Mouse (Mus musculus) frontal cortex, postnatal 10 days (tissue): Measurements from ENCODE around the gene Zc3hav1.
A peak's percentile ranks its signal among the peaks of the same experiment; 100 is the strongest.

ENCODE experiments used
- DNase-seq, 2 experiments: peaks; one replicate each; pipeline ENCODE4 v3.0.0; 2022; ENCODE audit warnings: low spot score in 2 of 2, mixed read lengths in 1 of 2

Gene Zc3hav1

DNA sequence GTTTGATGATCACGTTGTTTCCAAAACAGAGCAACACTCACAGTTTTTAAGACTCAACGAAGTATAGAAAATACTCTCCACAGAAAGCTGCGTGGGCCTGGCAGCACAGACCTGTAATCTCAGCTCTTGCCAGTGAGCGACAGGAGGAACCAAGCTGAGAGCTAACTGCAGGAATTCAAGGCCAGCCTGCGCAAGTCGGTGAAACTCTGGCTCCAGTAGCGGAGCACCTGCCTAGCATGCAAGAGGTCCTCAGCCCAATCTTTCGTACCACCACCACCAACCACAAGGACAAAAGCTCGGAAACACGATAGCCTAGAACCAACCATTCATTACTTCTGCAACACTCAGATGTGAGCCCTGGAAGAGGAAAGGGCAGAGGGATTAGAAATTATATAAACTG is 2.0 kb downstream of the Zc3hav1 start:
- DNase-seq: no peak

DNA sequence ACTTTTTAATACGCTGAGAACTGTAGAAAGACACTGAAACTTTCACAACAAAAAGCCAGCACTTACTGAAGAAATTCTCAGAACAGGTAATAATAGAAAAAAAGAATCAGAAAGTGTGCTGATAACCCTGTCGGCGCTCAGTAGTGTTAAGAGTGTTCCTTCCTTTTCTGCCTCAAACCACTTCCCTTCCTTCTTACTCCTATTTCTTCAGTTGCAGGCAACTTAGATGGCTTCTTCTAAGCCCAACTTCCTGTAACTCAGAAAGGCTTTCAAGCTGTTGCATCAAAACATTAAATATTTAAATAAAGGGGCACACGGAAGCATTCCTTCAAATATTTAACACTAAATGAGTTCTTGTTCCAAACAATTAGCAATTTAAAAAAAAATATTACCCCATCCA is 2.5 kb downstream of the Zc3hav1 start:
- DNase-seq: no peak

DNA sequence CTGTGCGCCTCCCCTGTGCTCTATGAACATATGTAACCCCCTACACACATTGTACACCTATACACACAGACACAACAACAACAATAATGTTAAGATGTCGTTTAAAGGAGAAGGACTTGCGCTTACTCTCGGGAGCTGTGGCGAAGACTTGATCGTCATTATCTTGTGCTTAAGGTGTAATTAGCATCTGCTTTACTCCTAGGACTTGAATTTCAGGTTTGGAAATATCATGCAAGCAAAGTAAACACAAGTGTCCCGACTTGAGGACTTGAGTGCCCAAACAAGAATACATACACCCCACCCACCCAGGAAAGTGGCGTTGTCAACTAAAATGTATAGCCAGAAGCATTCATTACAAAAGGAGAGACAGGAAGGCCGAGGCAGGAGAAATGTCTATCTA is 4.6 kb downstream of the Zc3hav1 start:
- DNase-seq: no peak

DNA sequence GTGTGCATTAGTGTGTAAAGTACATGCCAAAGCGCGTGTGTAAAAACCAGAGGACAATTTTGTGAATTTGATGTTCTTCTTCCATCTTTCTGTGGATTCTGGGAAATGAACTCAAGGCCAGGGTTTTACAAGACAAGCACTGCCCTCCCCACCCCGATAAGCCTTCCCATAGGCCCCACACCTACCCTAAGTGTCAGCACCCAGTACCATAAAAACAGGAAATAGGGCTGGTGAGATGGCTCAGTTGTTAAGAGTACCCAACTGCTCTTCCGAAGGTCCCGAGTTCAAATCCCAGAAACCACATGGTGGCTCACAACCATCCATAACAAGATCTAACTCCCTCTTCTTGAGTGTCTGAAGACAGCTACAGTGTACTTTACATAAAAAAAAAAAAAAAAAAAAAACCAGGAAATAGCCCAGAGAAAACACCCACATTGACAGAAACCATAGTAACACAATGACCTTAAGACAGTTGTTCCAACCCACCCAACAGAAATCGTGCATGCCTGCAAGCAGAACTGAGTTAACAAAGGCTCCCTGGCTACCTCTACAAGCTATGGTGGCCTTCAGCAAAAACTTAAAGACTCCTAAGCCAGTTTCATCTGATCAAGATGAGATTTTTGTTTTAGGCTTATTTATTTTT is 5.5 kb downstream of the Zc3hav1 start:
- DNase-seq: no peak

DNA sequence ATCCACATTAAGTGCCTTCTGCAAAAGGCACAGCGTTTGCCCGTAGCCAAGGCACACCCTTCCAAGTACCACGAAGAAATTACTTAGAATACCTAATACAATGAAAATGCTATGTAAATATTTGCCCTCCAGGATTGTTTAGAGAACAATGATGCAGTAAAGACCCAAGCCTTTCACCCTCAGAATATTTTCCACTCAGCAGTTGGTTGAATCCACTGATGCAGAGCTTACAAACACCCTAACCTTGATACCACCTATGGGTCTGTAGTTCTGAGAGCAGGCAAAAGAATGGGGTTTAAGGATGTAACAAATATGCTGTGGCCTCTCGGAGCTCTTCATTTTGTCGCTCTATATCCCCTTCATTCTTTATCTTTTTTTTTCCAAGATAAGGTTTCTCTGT is 6.5 kb downstream of the Zc3hav1 start:
- no peak for DNase-seq

DNA sequence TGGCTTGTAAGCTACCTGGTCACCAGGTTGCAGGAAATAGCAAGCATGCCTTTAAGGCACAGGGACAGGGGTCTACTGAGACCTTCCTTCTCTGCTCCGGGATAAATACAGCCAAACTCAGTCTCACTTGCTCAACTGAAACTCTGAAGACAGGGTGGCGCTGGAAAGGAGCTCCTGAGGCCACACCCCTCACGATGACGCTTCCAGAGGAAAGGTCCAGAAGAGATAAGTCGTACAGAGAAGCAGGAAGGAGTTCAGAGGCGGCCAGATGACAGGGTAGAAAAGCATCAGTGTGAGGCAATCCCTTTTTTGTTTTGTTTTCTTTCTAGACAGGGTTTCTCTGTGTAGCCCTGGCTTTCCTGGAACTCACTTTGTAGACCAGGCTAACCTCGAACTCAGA is 8.6 kb downstream of the Zc3hav1 start:
- no peak for DNase-seq

DNA sequence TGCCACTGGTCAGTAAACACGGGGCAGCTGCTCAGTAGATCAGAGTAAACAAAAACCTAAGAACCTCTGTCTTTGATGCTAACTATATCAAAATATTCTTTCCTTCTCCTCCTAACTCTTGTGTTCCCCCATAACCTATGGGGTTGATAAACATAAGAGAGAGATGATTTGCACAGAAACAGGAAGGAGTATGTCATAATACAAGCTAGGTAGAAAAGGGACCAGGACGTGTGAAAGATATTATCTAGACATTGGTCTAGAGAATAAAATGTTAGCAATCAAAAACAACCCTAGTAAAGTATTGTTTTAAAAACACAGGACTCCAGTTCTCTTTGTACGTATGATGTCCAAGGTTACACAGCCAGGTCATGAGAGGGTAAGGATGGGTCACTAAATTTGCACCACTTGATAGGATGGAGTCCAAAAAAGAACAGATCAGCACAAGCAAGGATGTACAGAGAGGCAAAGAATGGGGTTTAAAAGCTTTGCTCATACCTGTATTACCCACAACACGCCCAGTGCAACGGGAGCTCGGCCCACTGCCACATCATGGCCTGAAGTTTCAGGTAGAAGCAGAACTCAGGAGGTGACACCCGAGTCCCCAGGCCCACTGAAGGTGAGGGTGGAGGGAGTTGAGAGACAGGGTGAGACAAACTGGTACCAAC is 10.3 kb downstream of the Zc3hav1 start:
- no peak for DNase-seq

DNA sequence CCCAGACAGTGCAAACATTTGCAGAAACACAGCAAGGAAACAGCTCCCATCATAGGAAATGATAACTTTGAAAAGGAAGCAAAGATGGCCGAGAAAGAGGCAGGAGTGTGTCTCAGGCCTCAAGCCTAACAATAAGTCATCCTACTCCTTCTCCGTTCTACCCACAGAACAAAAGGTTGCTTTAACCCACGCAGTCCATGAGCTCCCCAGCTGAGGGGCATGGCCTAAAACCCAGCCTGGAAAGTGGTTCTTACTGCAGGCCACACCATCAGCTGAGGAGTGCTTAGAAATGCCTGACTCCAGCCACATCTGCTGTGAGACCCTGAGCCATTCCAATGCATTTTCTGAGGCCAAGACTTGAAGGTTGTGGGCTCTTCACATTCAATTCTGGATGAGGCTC is 10.8 kb downstream of the Zc3hav1 start:
- no peak for DNase-seq

DNA sequence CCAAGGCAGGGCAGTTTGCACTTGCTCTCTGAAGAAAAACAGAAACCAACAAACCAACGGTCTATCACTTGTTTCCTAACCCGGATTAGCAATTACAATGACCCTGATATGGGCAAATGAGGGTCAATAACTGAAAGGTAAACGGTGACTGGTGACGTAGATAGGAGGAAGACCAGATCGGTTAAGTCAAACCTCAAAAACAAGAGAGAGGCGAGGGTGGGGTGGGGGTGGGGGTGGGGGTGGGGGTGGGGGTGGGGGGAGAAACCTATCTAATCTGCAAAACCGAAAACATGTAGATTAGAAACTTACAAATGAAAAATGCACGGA is 11.8 kb downstream of the Zc3hav1 start:
- no peak for DNase-seq

DNA sequence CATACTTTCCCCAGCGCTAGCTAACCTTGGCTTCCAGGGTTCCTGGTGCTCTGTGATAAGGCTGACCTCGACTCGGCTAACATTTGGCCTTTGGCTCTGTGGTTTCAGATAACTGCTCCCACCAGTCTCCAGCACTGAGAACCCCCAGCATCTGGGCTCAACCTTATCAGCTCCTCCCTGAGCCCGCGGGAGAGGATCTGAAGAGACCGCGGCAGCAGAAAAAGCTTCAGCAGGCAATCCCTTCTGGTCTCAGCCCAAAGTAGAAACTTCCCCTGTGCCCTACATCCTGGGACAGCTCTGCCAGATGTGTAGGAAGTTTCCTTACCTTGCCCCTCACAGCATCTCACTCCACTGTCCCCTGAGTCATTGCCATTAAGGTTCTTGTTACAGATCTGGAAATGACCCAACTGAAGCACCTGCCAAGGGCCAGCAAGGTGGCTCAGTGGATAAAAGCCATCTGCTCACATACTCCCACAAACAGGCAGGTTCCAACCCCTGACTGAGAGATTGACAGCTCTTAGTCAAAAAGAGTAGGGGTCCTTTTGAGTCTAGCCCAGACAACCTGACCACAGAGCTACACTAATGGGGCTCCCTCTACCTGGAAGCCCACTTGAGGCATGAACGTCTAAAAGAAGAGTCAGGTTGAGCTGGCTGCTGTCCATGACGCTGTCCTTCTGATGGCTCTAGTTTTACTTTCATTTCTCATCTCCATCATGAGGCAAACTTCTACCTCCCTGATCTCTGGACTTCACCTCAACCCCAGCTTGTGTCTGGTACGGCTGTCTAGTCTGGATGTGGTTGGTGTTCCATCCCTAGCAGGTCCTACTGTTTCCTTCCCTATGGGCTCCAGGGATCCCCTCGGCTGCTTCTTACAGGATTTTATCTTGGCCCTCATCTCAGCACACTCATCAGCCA is 12.4 kb downstream of the Zc3hav1 start:
- no peak for DNase-seq

DNA sequence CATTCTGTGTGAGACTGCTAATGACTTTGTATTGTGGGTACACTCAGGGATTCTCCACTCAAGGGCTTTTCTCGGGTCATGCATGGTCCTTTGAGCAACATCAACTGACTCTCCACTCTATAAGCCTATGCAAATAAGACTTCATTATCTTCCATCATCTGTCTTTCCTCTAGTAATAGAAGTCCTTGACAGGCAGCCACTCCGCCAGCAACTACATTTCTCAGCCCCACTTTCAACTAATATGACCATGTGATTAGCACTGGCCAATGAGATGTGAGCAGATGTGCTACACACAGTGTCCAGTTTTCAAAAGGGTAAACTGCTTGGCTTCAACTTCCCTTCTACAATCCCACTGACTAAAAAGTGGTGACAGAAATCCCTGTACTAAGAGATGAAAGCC is 15.3 kb downstream of the Zc3hav1 start:
- DNase-seq: no peak

DNA sequence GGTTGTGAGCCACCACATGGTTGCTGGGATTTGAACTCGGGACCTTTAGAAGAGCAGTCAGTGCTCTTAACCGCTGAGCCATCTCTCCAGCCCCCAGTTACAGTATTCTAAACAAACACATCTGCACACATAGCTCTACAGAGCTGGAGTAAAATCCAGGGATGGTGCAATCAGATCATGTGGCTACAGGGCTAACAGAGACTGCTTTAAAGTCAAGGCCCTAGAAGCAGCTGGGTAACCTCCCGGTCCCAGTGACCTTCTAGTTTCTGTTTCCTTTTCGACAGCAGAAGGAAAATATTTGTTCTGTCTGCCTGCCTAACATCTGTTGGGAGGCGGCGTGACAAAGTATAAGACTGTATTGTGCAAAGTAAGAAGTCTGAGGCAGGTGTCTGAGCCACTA is 16.5 kb downstream of the Zc3hav1 start:
- no peak for DNase-seq

DNA sequence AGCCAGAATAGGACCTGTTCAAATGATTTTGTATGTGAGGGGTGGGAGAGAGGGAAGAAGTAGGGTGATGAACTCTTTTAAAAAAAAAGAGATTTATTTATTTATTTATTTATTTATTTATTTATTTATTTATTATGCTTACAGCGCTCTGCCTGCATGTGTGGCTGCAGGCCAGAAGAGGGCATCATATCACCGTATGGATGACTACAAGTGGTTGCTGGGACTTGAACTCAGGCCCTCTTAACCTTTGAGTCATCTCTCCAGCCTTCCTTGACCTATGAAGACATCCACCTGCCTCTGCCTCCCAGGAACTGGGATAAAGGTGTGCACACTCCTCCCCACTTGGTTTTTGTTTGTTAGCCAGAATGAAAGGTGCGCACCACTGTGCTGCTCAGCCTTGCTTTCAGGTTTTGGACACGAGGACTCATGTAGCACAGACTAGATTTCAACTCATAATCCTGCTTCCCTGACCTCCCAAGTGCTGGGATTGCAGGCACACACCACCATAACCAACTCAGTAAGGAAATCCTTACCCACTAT is 17.2 kb downstream of the Zc3hav1 start:
- no peak for DNase-seq

DNA sequence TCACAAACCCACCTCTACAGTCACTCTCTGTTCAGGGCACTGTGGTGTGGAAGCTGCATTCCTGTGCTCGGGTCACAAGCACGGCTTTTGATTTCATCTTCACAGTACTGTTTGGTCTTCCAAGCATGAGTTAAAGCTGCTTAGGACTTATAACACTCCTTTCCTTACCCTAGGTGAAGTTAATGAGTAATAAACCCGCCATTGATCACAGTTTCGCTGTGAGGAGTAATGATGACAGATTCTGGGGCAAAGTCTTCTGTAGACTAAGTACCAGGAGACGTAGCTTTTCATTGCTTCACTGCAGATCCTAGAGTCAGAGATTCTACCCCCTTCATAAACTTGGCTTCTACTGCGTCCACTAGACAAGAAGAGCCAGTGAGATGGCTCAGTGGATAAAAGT is 19.1 kb downstream of the Zc3hav1 start:
- no peak for DNase-seq

DNA sequence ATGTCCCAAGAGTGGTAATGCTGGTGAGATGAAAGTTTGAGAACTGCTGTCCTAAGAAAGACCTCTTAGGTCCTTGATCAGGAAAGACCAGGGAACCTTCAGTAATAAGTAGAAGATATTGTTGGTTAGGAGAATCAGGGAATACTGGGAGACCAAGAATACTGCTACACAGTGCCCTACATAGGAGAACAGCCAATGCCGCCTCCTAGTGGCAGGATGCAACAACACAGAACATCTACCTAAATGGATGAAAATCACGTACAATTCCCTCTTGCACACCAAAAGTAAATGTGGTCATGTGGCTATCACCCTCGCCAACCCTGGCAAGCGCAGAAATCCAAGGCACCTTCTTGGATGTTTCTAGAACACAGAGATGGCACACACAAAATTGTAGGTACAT is 27.8 kb downstream of the Zc3hav1 start:
- DNase-seq: peak in 1 of 2 experiments; percentile 27

DNA sequence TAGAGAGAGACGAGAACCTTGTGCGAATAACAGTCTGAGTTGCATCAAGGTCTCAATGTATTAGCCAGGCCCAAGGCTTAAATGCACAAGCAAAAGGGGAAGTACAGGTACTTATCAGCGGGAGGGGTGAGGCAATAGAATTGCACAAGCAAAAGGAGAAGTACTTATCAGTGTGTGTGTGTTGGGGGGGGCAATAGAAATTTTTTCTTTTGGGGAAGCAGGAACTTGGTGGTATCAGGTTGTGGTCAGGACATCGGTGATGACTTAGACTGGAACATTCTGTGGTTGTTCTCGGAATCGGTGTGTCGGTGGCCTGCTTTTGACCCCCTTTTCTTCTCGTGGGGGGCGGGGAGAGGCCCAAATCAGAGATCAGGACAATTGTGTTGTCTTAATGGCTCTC is 33.8 kb downstream of the Zc3hav1 start:
- no peak for DNase-seq

DNA sequence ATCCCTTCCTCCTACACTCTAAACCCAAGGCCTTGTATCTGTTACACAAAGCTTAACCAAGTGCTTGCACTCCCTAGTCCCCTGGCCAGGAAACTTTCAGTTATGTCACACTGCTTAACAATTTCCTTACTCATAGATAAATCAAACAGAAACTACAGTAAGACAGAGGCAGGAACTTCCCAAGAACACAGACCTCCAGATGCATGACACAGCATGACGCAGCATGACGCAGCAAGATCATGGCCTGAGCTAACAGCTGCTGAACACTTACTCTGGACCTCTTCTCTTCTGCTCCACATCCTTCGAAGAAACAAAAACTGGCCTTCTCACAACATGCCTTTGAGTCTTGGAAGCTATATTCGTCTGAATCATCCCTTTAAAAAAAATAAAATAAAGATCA is 38.4 kb downstream of the Zc3hav1 start:
- no peak for DNase-seq

DNA sequence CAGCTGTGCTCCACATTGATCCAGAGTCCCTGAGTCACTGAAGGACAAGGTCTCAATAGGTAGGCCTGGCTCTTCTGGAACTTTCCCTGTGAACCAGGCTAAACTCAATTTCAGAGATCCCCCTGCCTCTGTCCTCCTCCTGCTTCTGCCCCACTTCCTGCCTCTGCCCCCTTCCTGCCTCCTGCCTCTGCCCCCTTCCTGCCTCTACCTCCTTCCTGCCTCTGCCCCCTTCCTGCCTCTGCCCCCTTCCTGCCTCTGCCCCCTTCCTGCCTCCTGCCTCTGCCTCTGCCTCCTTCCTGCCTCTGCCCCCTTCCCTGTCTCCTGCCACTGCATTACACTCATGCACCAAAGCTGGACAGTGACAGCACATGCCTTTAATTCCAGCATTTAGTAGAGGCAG is 44.7 kb downstream of the Zc3hav1 start:
- no peak for DNase-seq

DNA sequence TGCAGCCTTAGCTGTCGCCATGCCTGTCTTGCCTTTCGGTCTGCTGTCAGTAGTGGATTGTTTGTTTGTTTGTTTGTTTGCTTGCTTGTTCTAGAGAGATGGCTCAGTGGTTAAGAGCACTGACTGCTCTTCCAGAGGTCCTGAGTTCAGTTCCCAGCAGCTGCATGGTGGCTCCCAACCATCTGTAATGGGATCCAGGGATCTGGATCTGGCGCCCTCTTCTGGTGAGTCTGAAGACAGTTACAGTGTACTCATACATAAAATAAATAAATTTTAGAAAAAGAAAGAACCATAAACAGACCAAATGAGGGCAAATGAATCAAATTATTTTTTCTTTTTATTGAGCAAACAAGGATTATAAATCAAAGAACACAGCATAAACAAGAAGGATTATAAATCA is 49.4 kb downstream of the Zc3hav1 start:
- no peak for DNase-seq

DNA sequence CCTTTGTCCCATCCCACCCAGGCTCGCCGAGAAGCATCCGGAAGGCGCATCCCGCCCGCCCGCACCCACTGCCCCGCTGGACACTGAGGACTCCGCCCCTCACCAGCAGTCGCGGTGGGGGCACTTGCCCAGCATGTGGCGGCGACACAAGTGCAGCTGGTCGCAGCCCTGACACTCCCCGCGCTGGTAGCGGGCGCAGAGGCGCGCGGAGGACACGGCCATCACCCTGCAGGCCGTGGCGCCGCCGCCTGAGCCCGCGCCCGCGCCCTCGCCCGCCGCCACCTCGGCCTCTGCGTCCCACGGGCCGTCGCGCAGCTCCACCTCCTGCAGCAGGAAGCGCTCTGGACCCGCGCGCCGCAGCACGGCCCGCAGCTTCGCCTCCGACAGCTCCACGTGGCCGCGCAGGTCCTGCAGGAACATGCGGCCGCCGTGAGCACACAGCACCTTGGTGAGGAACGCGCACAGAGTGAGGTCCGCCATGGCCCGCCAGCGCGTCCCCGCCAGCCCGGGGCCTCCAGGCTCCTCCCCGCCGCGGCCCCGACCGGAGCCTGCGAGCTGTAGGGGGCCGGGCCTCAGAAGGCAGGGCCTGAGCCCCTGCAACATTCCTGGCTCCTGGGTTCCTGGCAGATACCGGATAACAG is 55.5 kb downstream of the Zc3hav1 start, which contains the start of gene Zc3hav1l:
Gene Zc3hav1l, minus strand, starts transcription at position 499 of the 641 bp plus-strand sequence.
- peak; percentile 32 to 67 for DNase-seq

DNA sequence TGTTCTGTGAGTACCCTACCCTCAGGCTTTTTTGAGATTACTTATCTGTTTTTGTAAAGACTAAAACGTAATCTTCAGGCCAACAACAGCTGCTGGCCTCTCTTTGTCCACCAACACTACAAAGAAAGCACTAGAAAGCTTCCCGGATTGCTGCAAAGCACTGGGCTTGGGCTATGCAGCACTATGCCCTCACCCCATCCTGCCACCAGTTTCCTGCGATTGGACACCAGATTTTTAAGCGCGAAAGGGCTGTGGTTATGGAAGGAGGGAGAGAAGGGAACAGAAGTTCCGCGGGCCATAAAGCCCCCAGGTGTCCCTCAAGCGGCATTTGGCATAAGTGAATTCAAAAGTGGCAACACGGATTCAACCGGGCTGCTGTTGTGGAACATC is 56.2 kb downstream of the Zc3hav1 start:
- DNase-seq: no peak

DNA sequence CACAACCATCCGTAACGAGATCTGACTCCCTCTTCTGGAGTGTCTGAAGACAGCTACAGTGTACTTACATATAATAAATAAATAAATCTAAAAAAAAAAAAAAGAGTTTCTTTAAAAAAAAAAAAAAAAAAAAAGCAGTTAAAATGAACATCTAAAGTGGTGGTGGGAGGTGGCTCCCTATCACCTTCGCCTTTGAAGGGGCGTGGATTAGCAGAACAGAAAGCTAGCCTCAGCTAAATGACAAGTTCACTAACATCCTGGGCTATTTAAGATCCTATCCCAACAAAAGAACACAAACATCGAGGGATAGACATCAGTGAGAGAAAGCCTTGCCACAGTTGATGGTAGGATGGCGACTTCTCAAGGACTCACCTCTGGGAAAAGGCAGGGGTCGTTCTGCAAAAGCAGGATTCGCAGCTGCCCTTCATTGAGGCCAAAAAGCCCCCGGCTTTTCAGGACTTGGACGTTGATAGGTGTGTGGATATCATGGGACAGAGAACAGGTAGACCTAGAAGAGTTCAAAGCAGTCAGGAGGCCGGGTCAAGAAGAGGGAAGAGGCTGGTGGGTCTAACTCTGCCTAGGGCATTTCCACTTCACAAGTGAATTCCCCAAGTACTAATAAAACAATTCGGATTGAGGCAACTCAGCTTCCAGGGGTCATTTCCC is 56.7 kb downstream of the Zc3hav1 start:
- DNase-seq: no peak
